8 mouse cellular contexts compared by ENCODE assay signal in genomic region chr7:27592934-27593645, GRCm38 (mm10). TPM values are rescaled to one million over a fixed set of nuclear protein-coding genes. Genes with fewer than 3 reads are reported as not detected.
DNase-seq lines count a peak whose midpoint lies in the region; ATAC-seq lines count a peak whose summit lies in the region.

No protein-coding gene starts in this region.

- H3K9ac ChIP-seq in embryonic facial prominence, embryonic 12.5 days, result peak overlapping the region; percentile 79
- peak overlapping the region; percentile 94 for H3K9ac ChIP-seq in hindbrain, embryonic 14.5 days
- peak overlapping the region; percentile 92 for H3K9ac ChIP-seq in liver, embryonic 11.5 days (ENCODE audit: low read depth, low read length)
- H3K9ac ChIP-seq in neural tube, embryonic 15.5 days (replicated peaks), result peak overlapping the region; percentile 84

- no peak for DNase-seq in hindbrain, embryonic 14.5 days (ENCODE audit: low spot score)
- DNase-seq in liver, embryonic 11.5 days (ENCODE audit: low spot score), result no peak
- no peak for DNase-seq in layer of hippocampus, postnatal 36 days
- DNase-seq in layer of hippocampus, adult 9-10 months (ENCODE audit: low spot score), result no peak

- H3K36me3 ChIP-seq in erythroblast, embryonic 14.5 days (ENCODE audit: control insufficient read depth), result peaks cover 51% of the 10 kb centered on the region
- peaks cover 5% of the 10 kb centered on the region; the same call in 1 of the 2 replicates for H3K36me3 ChIP-seq in embryonic facial prominence, embryonic 12.5 days
- no peaks in the 10 kb centered on the region for H3K36me3 ChIP-seq in hindbrain, embryonic 14.5 days (replicated peaks; ENCODE audit: control insufficient read depth, insufficient read depth)
- peaks cover 7% of the 10 kb centered on the region for H3K36me3 ChIP-seq in liver, embryonic 11.5 days (ENCODE audit: control insufficient read depth, insufficient read depth, low read length)
- no peaks in the 10 kb centered on the region for H3K36me3 ChIP-seq in neural tube, embryonic 15.5 days

- no peaks in the 10 kb centered on the region for H3K9me3 ChIP-seq in erythroblast, embryonic 14.5 days (ENCODE audit: control insufficient read depth, low read length)
- no peaks in the 10 kb centered on the region for H3K9me3 ChIP-seq in embryonic facial prominence, embryonic 12.5 days
- H3K9me3 ChIP-seq in hindbrain, embryonic 14.5 days (ENCODE audit: control insufficient read depth, low read length), result no peaks in the 10 kb centered on the region
- no peaks in the 10 kb centered on the region for H3K9me3 ChIP-seq in liver, embryonic 11.5 days (ENCODE audit: control insufficient read depth, low read length)
- H3K9me3 ChIP-seq in neural tube, embryonic 15.5 days (replicated peaks), result no peaks in the 10 kb centered on the region

- H3K4me1 ChIP-seq in erythroblast, embryonic 14.5 days (ENCODE audit: control insufficient read depth), result peaks cover 66% of the 10 kb centered on the region
- H3K4me1 ChIP-seq in embryonic facial prominence, embryonic 12.5 days, result peaks cover 17% of the 10 kb centered on the region
- peaks cover 31% of the 10 kb centered on the region for H3K4me1 ChIP-seq in hindbrain, embryonic 14.5 days (replicated peaks; ENCODE audit: control insufficient read depth, insufficient read depth, low read length)
- peaks cover 52% of the 10 kb centered on the region for H3K4me1 ChIP-seq in liver, embryonic 11.5 days (replicated peaks; ENCODE audit: control insufficient read depth, insufficient read depth, low read length)
- peaks cover 36% of the 10 kb centered on the region for H3K4me1 ChIP-seq in neural tube, embryonic 15.5 days

- H3K4me2 ChIP-seq in embryonic facial prominence, embryonic 12.5 days (replicated peaks), result peak overlapping the region; percentile 74
- peak overlapping the region; percentile 82 for H3K4me2 ChIP-seq in hindbrain, embryonic 14.5 days (replicated peaks)
- H3K4me2 ChIP-seq in liver, embryonic 11.5 days, result peak overlapping the region; percentile 92
- peak overlapping the region; percentile 75 for H3K4me2 ChIP-seq in neural tube, embryonic 15.5 days

- no peak for ATAC-seq in erythroblast, adult 5-6 weeks (replicated peaks; ENCODE audit: low FRiP score, poor library complexity, severe bottlenecking)
- no peak for ATAC-seq in embryonic facial prominence, embryonic 12.5 days (ENCODE audit: insufficient number of reproducible peaks, insufficient read depth, low FRiP score, low TSS enrichment)
- ATAC-seq in hindbrain, embryonic 14.5 days (ENCODE audit: low FRiP score), result no peak
- ATAC-seq in liver, embryonic 11.5 days (replicated peaks; ENCODE audit: low FRiP score), result peak; percentile 8; the same call in 1 of the 2 replicates
- ATAC-seq in neural tube, embryonic 15.5 days (ENCODE audit: low FRiP score), result no peak

- peak overlapping the region; percentile 93 for H3K4me3 ChIP-seq in erythroblast, embryonic 14.5 days (replicated peaks)
- H3K4me3 ChIP-seq in embryonic facial prominence, embryonic 12.5 days, result peak overlapping the region; percentile 78
- peak overlapping the region; percentile 78 for H3K4me3 ChIP-seq in hindbrain, embryonic 14.5 days (replicated peaks; ENCODE audit: low read length)
- peak overlapping the region; percentile 85 for H3K4me3 ChIP-seq in liver, embryonic 11.5 days (ENCODE audit: low read depth, low read length)
- H3K4me3 ChIP-seq in neural tube, embryonic 15.5 days (replicated peaks), result peak overlapping the region; percentile 68

- no peaks in the 10 kb centered on the region for H3K27me3 ChIP-seq in erythroblast, embryonic 14.5 days (ENCODE audit: control insufficient read depth)
- no peaks in the 10 kb centered on the region for H3K27me3 ChIP-seq in embryonic facial prominence, embryonic 12.5 days
- no peaks in the 10 kb centered on the region for H3K27me3 ChIP-seq in hindbrain, embryonic 14.5 days (ENCODE audit: control insufficient read depth, insufficient read depth, low read length)
- no peaks in the 10 kb centered on the region for H3K27me3 ChIP-seq in liver, embryonic 11.5 days (replicated peaks; ENCODE audit: control insufficient read depth, insufficient read depth, low read length)
- H3K27me3 ChIP-seq in neural tube, embryonic 15.5 days (replicated peaks), result no peaks in the 10 kb centered on the region

- 65% methylated on average over 12 of the region's 12 CpGs for WGBS in embryonic facial prominence, embryonic 12.5 days
- WGBS in hindbrain, embryonic 14.5 days, result 72% methylated on average over 12 of the region's 12 CpGs
- WGBS in liver, embryonic 11.5 days, result 51% methylated on average over 12 of the region's 12 CpGs
- 56% methylated on average over 12 of the region's 12 CpGs for WGBS in neural tube, embryonic 15.5 days

- peak overlapping the region; percentile 98 for H3K27ac ChIP-seq in embryonic facial prominence, embryonic 12.5 days
- peak overlapping the region; percentile 27 for H3K27ac ChIP-seq in hindbrain, embryonic 14.5 days
- peak overlapping the region; percentile 100 for H3K27ac ChIP-seq in liver, embryonic 11.5 days (ENCODE audit: low read depth, low read length)
- peak overlapping the region; percentile 100 for H3K27ac ChIP-seq in neural tube, embryonic 15.5 days (replicated peaks)

RNA-seq across cellular contexts. Expression of gene Akt2, which starts 1.7 kb away (rescaled TPM):
- 4.8 and 5.3 TPM in 2 replicates for polyA plus RNA-seq in erythroblast, embryonic 14.5 days (2012)
- total RNA-seq in erythroblast, adult 5-6 weeks (2015; ENCODE audit: low replicate concordance), result 22.7 and 25.1 TPM in 2 replicates
- total RNA-seq in erythroblast, adult 5-6 weeks (2017; ENCODE audit: low replicate concordance), result 51.2 and 57.6 TPM in 2 replicates
- polyA plus RNA-seq in embryonic facial prominence, embryonic 12.5 days (2016; fragmentation: Nextera tagmentation; extraction: Ambion mirVana), result 114 and 115 TPM in 2 replicates
- 51.1 and 62.7 TPM in 2 replicates for polyA plus RNA-seq in hindbrain, embryonic 14.5 days (2014; fragmentation: Nextera tagmentation; extraction: Ambion mirVana)
- 68.4 and 70.1 TPM in 2 replicates for polyA plus RNA-seq in liver, embryonic 11.5 days (2014; fragmentation: Nextera tagmentation; extraction: Ambion mirVana)
- polyA plus RNA-seq in neural tube, embryonic 15.5 days (2015; fragmentation: Nextera tagmentation; extraction: Ambion mirVana), result 52.0 and 59.7 TPM in 2 replicates
- 100 to 1,000 TPM in 1 of 2 experiments, 10 to 100 TPM in 1; 97.7 to 102 TPM for total RNA-seq in layer of hippocampus, postnatal 36 days (2021)

RNA-seq across cellular contexts. Expression of gene 2310022A10Rik, which starts 40.1 kb away (rescaled TPM):
- 6.6 and 8.3 TPM in 2 replicates for polyA plus RNA-seq in erythroblast, embryonic 14.5 days (2012)
- 2.9 TPM in 1 of 2 replicates, not detected in the other for total RNA-seq in erythroblast, adult 5-6 weeks (2015; ENCODE audit: low replicate concordance)
- total RNA-seq in erythroblast, adult 5-6 weeks (2017; ENCODE audit: low replicate concordance), result 3.6 and 10.4 TPM in 2 replicates
- polyA plus RNA-seq in embryonic facial prominence, embryonic 12.5 days (2016; fragmentation: Nextera tagmentation; extraction: Ambion mirVana), result 33.5 and 35.8 TPM in 2 replicates
- 25.1 and 26.4 TPM in 2 replicates for polyA plus RNA-seq in hindbrain, embryonic 14.5 days (2014; fragmentation: Nextera tagmentation; extraction: Ambion mirVana)
- polyA plus RNA-seq in liver, embryonic 11.5 days (2014; fragmentation: Nextera tagmentation; extraction: Ambion mirVana), result 33.9 and 35.1 TPM in 2 replicates
- 32.6 and 33.9 TPM in 2 replicates for polyA plus RNA-seq in neural tube, embryonic 15.5 days (2015; fragmentation: Nextera tagmentation; extraction: Ambion mirVana)
- 10 to 100 TPM; 27.2 to 28.8 TPM for total RNA-seq in layer of hippocampus, postnatal 36 days (2021)

RNA-seq across cellular contexts. Expression of gene Pld3, which starts 40.1 kb away (rescaled TPM):
- polyA plus RNA-seq in erythroblast, embryonic 14.5 days (2012), result 19.1 and 24.1 TPM in 2 replicates
- total RNA-seq in erythroblast, adult 5-6 weeks (2015; ENCODE audit: low replicate concordance), result 128 and 139 TPM in 2 replicates
- 73.6 and 84.7 TPM in 2 replicates for total RNA-seq in erythroblast, adult 5-6 weeks (2017; ENCODE audit: low replicate concordance)
- 68.1 and 77.9 TPM in 2 replicates for polyA plus RNA-seq in embryonic facial prominence, embryonic 12.5 days (2016; fragmentation: Nextera tagmentation; extraction: Ambion mirVana)
- 156 and 193 TPM in 2 replicates for polyA plus RNA-seq in hindbrain, embryonic 14.5 days (2014; fragmentation: Nextera tagmentation; extraction: Ambion mirVana)
- 39.3 and 44.4 TPM in 2 replicates for polyA plus RNA-seq in liver, embryonic 11.5 days (2014; fragmentation: Nextera tagmentation; extraction: Ambion mirVana)
- polyA plus RNA-seq in neural tube, embryonic 15.5 days (2015; fragmentation: Nextera tagmentation; extraction: Ambion mirVana), result 187 and 191 TPM in 2 replicates
- total RNA-seq in layer of hippocampus, postnatal 36 days (2021), result 100 to 1,000 TPM; 557 to 578 TPM

Comparison
In these comparisons a context has a peak if more than half of its experiments do, and no peak if none do; other contexts are left out.
1. H3K27ac ChIP-seq: peak in every context shown above with its lines; median percentile 100 in liver, embryonic 11.5 days; 100 in neural tube, embryonic 15.5 days; 98 in embryonic facial prominence, embryonic 12.5 days; 27 in hindbrain, embryonic 14.5 days.